Mouse (Mus musculus): ENCODE results near the gene Nebl.

Gene Nebl

GRCm38 (mm10) chr2:17515686-17516085, 215.6 kb downstream of the Nebl start:
- no peak for DNase-seq (ENCODE audit: low spot score)

- DNase-seq (ENCODE audit: low spot score), result no peak
Measured at GRCm38 (mm10) chr2:17514765-17515164, 216.5 kb downstream of the Nebl start.

GRCm38 (mm10) chr2:17509942-17510341, 221.3 kb downstream of the Nebl start:
- no peak for DNase-seq (ENCODE audit: low spot score)

GRCm38 (mm10) chr2:17507362-17507761, 223.9 kb downstream of the Nebl start:
- no peak for DNase-seq (ENCODE audit: low spot score)

- DNase-seq (ENCODE audit: low spot score), result no peak
Measured at GRCm38 (mm10) chr2:17504115-17504774, 227.0 kb downstream of the Nebl start.

- DNase-seq (ENCODE audit: low spot score), result no peak
Measured at GRCm38 (mm10) chr2:17501075-17501474, 230.2 kb downstream of the Nebl start.

GRCm38 (mm10) chr2:17465517-17466174, 265.6 kb downstream of the Nebl start:
- DNase-seq (ENCODE audit: low spot score), result no peak

- DNase-seq (ENCODE audit: low spot score), result no peak
Measured at GRCm38 (mm10) chr2:17460434-17460833, 270.8 kb downstream of the Nebl start.

GRCm38 (mm10) chr2:17453676-17454075, 277.6 kb downstream of the Nebl start:
- no peak for DNase-seq (ENCODE audit: low spot score)

GRCm38 (mm10) chr2:17448341-17448740, 282.9 kb downstream of the Nebl start:
- DNase-seq (ENCODE audit: low spot score), result no peak

- DNase-seq (ENCODE audit: low spot score), result no peak
Measured at GRCm38 (mm10) chr2:17443581-17443980, 287.7 kb downstream of the Nebl start.

- no peak for DNase-seq (ENCODE audit: low spot score)
Measured at GRCm38 (mm10) chr2:17438317-17438716, 292.9 kb downstream of the Nebl start.

GRCm38 (mm10) chr2:17436739-17437440, 294.4 kb downstream of the Nebl start:
- no peak for DNase-seq (ENCODE audit: low spot score)

- no peak for DNase-seq (ENCODE audit: low spot score)
Measured at GRCm38 (mm10) chr2:17435217-17435616, 296.0 kb downstream of the Nebl start.

GRCm38 (mm10) chr2:17429028-17429427, 302.2 kb downstream of the Nebl start:
- no peak for DNase-seq (ENCODE audit: low spot score)

- no peak for DNase-seq (ENCODE audit: low spot score)
Measured at GRCm38 (mm10) chr2:17428156-17428555, 303.1 kb downstream of the Nebl start.

GRCm38 (mm10) chr2:17422967-17423366, 308.3 kb downstream of the Nebl start:
- DNase-seq (ENCODE audit: low spot score), result no peak

- no peak for DNase-seq (ENCODE audit: low spot score)
Measured at GRCm38 (mm10) chr2:17415347-17415746, 315.9 kb downstream of the Nebl start.

- no peak for DNase-seq (ENCODE audit: low spot score)
Measured at GRCm38 (mm10) chr2:17414324-17414723, 316.9 kb downstream of the Nebl start.

- DNase-seq (ENCODE audit: low spot score), result no peak
Measured at GRCm38 (mm10) chr2:17413496-17414268, 317.6 kb downstream of the Nebl start.

GRCm38 (mm10) chr2:17409276-17409675, 322.0 kb downstream of the Nebl start:
- DNase-seq (ENCODE audit: low spot score), result no peak

- DNase-seq (ENCODE audit: low spot score), result no peak
Measured at GRCm38 (mm10) chr2:17405899-17406531, 325.2 kb downstream of the Nebl start.

Measured in testis, postnatal 14 days (tissue).